Mouse (Mus musculus): ENCODE results near the gene Gzmm. TPM values are rescaled to one million over a fixed set of nuclear protein-coding genes. Genes with fewer than 3 reads are reported as not detected.
A peak's percentile ranks its signal among the peaks of the same experiment; 100 is the strongest.

Gzmm gene
- polyA plus RNA-seq, 1 experiment from 2014 or later, result 1.1 TPM

- Histone ChIP-seq H3K9ac (replicated peaks; ENCODE audit: low read depth, low read length) (no peak overlapping the region), H3K36me3 (ENCODE audit: control insufficient read depth, insufficient read depth, low read length) (peaks cover 21% of the 10 kb centered on the region), H3K4me1 (ENCODE audit: control insufficient read depth, insufficient read depth, low read length) (peaks cover 6% of the 10 kb centered on the region; the same call in 1 of the 2 replicates), H3K9me3 (ENCODE audit: control insufficient read depth, low read length) (no peaks in the 10 kb centered on the region), H3K4me2 (ENCODE audit: low read depth, low read length) (no peak overlapping the region), H3K4me3 (ENCODE audit: low read depth, low read length) (no peak overlapping the region), H3K27me3 (ENCODE audit: control insufficient read depth, insufficient read depth, low read length) (peaks cover 18% of the 10 kb centered on the region), H3K27ac (ENCODE audit: low read depth, low read length) (no peak overlapping the region)
- ATAC-seq (ENCODE audit: low read depth), result peak; percentile 28; the same call in 1 of the 2 replicates
- 19% methylated on average over 4 of the region's 6 CpGs for WGBS
Measured at GRCm38 (mm10) chr10:79712499-79713126, 23.8 kb downstream of the Gzmm start.

GRCm38 (mm10) chr10:79713163-79713562 is 24.3 kb downstream of the Gzmm start:
- no peak for ATAC-seq (ENCODE audit: low read depth)
- Histone ChIP-seq H3K4me2 (ENCODE audit: low read depth, low read length) (no peak overlapping the region), H3K4me1 (ENCODE audit: control insufficient read depth, insufficient read depth, low read length) (0 out of 2 replicates have a peak, but pooled peaks cover 4% of the 10 kb centered on the region), H3K4me3 (ENCODE audit: low read depth, low read length) (no peak overlapping the region), H3K27ac (ENCODE audit: low read depth, low read length) (no peak overlapping the region), H3K27me3 (ENCODE audit: control insufficient read depth, insufficient read depth, low read length) (peaks cover 22% of the 10 kb centered on the region), H3K9me3 (ENCODE audit: control insufficient read depth, low read length) (no peaks in the 10 kb centered on the region), H3K9ac (replicated peaks; ENCODE audit: low read depth, low read length) (no peak overlapping the region), H3K36me3 (ENCODE audit: control insufficient read depth, insufficient read depth, low read length) (peaks cover 21% of the 10 kb centered on the region)
- 32% methylated on average over 1 of the region's 1 CpGs for WGBS

GRCm38 (mm10) chr10:79714996-79715395 is 26.2 kb downstream of the Gzmm start:
- ATAC-seq (ENCODE audit: low read depth), result no peak
- no peak overlapping the region for H3K4me3 ChIP-seq (ENCODE audit: low read depth, low read length)
- H3K27ac ChIP-seq (ENCODE audit: low read depth, low read length), result no peak overlapping the region
- no peak overlapping the region for H3K9ac ChIP-seq (replicated peaks; ENCODE audit: low read depth, low read length)
- H3K27me3 ChIP-seq (ENCODE audit: control insufficient read depth, insufficient read depth, low read length), result peaks cover 30% of the 10 kb centered on the region
- 0 out of 2 replicates have a peak, but pooled peaks cover 4% of the 10 kb centered on the region for H3K4me1 ChIP-seq (ENCODE audit: control insufficient read depth, insufficient read depth, low read length)
- H3K36me3 ChIP-seq (ENCODE audit: control insufficient read depth, insufficient read depth, low read length), result peaks cover 16% of the 10 kb centered on the region
- WGBS, result 63% methylated on average over 4 of the region's 4 CpGs
- no peaks in the 10 kb centered on the region for H3K9me3 ChIP-seq (ENCODE audit: control insufficient read depth, low read length)
- no peak overlapping the region for H3K4me2 ChIP-seq (ENCODE audit: low read depth, low read length)

- WGBS, result 3% methylated on average over 46 of the region's 91 CpGs
- H3K27me3 ChIP-seq (ENCODE audit: control insufficient read depth, insufficient read depth, low read length), result peaks cover 30% of the 10 kb centered on the region
- H3K36me3 ChIP-seq (ENCODE audit: control insufficient read depth, insufficient read depth, low read length), result peaks cover 5% of the 10 kb centered on the region; the same call in 1 of the 2 replicates
- H3K9me3 ChIP-seq (ENCODE audit: control insufficient read depth, low read length), result no peaks in the 10 kb centered on the region
- H3K9ac ChIP-seq (replicated peaks; ENCODE audit: low read depth, low read length), result peak within 1 kb of the TSS; percentile 76
- ATAC-seq (ENCODE audit: low read depth), result peak; percentile 65
- peak within 1 kb of the TSS; percentile 81 for H3K4me2 ChIP-seq (ENCODE audit: low read depth, low read length)
- H3K27ac ChIP-seq (ENCODE audit: low read depth, low read length), result 0 out of 2 replicates have a peak within 1 kb of the TSS, but pooled peaks have one; percentile 16
- peak within 1 kb of the TSS; percentile 65 for H3K4me3 ChIP-seq (ENCODE audit: low read depth, low read length)
- H3K4me1 ChIP-seq (ENCODE audit: control insufficient read depth, insufficient read depth, low read length), result 0 out of 2 replicates have a peak, but pooled peaks cover 4% of the 10 kb centered on the region
Measured at GRCm38 (mm10) chr10:79716254-79716987, 27.6 kb downstream of the Gzmm start, which contains the start of gene Hcn2. TSS of gene Hcn2 (plus strand) at chr10:79716634.

GRCm38 (mm10) chr10:79716988-79717355 is 28.2 kb downstream of the Gzmm start:
- H3K36me3 ChIP-seq (ENCODE audit: control insufficient read depth, insufficient read depth, low read length), result peaks cover 2% of the 10 kb centered on the region; the same call in 1 of the 2 replicates
- H3K27me3 ChIP-seq (ENCODE audit: control insufficient read depth, insufficient read depth, low read length), result peaks cover 30% of the 10 kb centered on the region
- H3K27ac ChIP-seq (ENCODE audit: low read depth, low read length), result no peak overlapping the region
- H3K4me2 ChIP-seq (ENCODE audit: low read depth, low read length), result peak overlapping the region; percentile 81
- H3K9ac ChIP-seq (replicated peaks; ENCODE audit: low read depth, low read length), result peak overlapping the region; percentile 76
- peak overlapping the region; percentile 65 for H3K4me3 ChIP-seq (ENCODE audit: low read depth, low read length)
- peak; percentile 15 for ATAC-seq (ENCODE audit: low read depth)
- WGBS, result under 1% methylated on average over 36 of the region's 44 CpGs
- H3K4me1 ChIP-seq (ENCODE audit: control insufficient read depth, insufficient read depth, low read length), result 0 out of 2 replicates have a peak, but pooled peaks cover 4% of the 10 kb centered on the region
- H3K9me3 ChIP-seq (ENCODE audit: control insufficient read depth, low read length), result no peaks in the 10 kb centered on the region

GRCm38 (mm10) chr10:79717640-79718357 is 29.0 kb downstream of the Gzmm start:
- Histone ChIP-seq H3K27ac (ENCODE audit: low read depth, low read length) (no peak overlapping the region), H3K9me3 (ENCODE audit: control insufficient read depth, low read length) (no peaks in the 10 kb centered on the region), H3K4me3 (ENCODE audit: low read depth, low read length) (peak overlapping the region; percentile 65), H3K36me3 (ENCODE audit: control insufficient read depth, insufficient read depth, low read length) (no peaks in the 10 kb centered on the region), H3K9ac (replicated peaks; ENCODE audit: low read depth, low read length) (no peak overlapping the region; the same call in 1 of the 2 replicates), H3K4me2 (ENCODE audit: low read depth, low read length) (peak overlapping the region; percentile 81), H3K27me3 (ENCODE audit: control insufficient read depth, insufficient read depth, low read length) (peaks cover 30% of the 10 kb centered on the region), H3K4me1 (ENCODE audit: control insufficient read depth, insufficient read depth, low read length) (0 out of 2 replicates have a peak, but pooled peaks cover 4% of the 10 kb centered on the region)
- no peak for ATAC-seq (ENCODE audit: low read depth)
- 4% methylated on average over 43 of the region's 43 CpGs for WGBS

GRCm38 (mm10) chr10:79721089-79721488 is 32.3 kb downstream of the Gzmm start:
- Histone ChIP-seq H3K4me2 (ENCODE audit: low read depth, low read length) (no peak overlapping the region), H3K27ac (ENCODE audit: low read depth, low read length) (no peak overlapping the region), H3K4me1 (ENCODE audit: control insufficient read depth, insufficient read depth, low read length) (0 out of 2 replicates have a peak, but pooled peaks cover 4% of the 10 kb centered on the region), H3K9me3 (ENCODE audit: control insufficient read depth, low read length) (no peaks in the 10 kb centered on the region), H3K27me3 (ENCODE audit: control insufficient read depth, insufficient read depth, low read length) (peaks cover 22% of the 10 kb centered on the region), H3K4me3 (ENCODE audit: low read depth, low read length) (no peak overlapping the region), H3K9ac (replicated peaks; ENCODE audit: low read depth, low read length) (no peak overlapping the region), H3K36me3 (ENCODE audit: control insufficient read depth, insufficient read depth, low read length) (no peaks in the 10 kb centered on the region)
- ATAC-seq (ENCODE audit: low read depth), result no peak
- 62% methylated on average over 5 of the region's 5 CpGs for WGBS

- 65% methylated on average over 6 of the region's 6 CpGs for WGBS
- Histone ChIP-seq H3K4me1 (ENCODE audit: control insufficient read depth, insufficient read depth, low read length) (no peaks in the 10 kb centered on the region), H3K27me3 (ENCODE audit: control insufficient read depth, insufficient read depth, low read length) (peaks cover 10% of the 10 kb centered on the region), H3K4me2 (ENCODE audit: low read depth, low read length) (no peak overlapping the region), H3K4me3 (ENCODE audit: low read depth, low read length) (no peak overlapping the region), H3K36me3 (ENCODE audit: control insufficient read depth, insufficient read depth, low read length) (no peaks in the 10 kb centered on the region), H3K9ac (replicated peaks; ENCODE audit: low read depth, low read length) (no peak overlapping the region), H3K27ac (ENCODE audit: low read depth, low read length) (no peak overlapping the region), H3K9me3 (ENCODE audit: control insufficient read depth, low read length) (no peaks in the 10 kb centered on the region)
- ATAC-seq (ENCODE audit: low read depth), result no peak
Measured at GRCm38 (mm10) chr10:79723047-79723446, 34.2 kb downstream of the Gzmm start.
